Mouse (Mus musculus) myocyte (in vitro differentiated cells): ENCODE results near the gene Cdc27. TPM values are rescaled to one million over a fixed set of nuclear protein-coding genes. Genes with fewer than 3 reads are reported as not detected.
"Not testable (repeated sequence)": the region's sequence is repeated elsewhere in the genome, so short reads cannot be mapped to it uniquely, and the experiment has no call there.

Experiments used
- H3K27me3 ChIP-seq: one replicate; pipeline ENCODE4 v1.6.1; 2011; ENCODE audit not compliant: control insufficient read depth, insufficient read depth, insufficient read length
- H3K36me3 ChIP-seq: one replicate; pipeline ENCODE4 v1.6.1; 2011; ENCODE audit not compliant: control insufficient read depth, insufficient read depth
- H3K4me2 ChIP-seq: one replicate; pipeline ENCODE4 v1.6.1; 2011; ENCODE audit warnings: low read depth, control low read depth
- H3K4me3 ChIP-seq: one replicate; pipeline ENCODE4 v1.5.1; 2011; ENCODE audit warnings: mild to moderate bottlenecking, control low read depth, moderate library complexity
- H3K79me2 ChIP-seq: one replicate; pipeline ENCODE4 v1.6.1; 2011; ENCODE audit not compliant: control insufficient read depth, insufficient read depth
- H3ac ChIP-seq: one replicate; pipeline ENCODE4 v1.6.1; 2011; ENCODE audit not compliant: control insufficient read depth, insufficient read length
- CEBPB ChIP-seq: IDR thresholded peaks from 2 replicates; pipeline ENCODE4 v1.6.1; 2011; ENCODE audit warnings: mild to moderate bottlenecking, moderate library complexity; ENCODE audit not compliant: poor library complexity, insufficient read depth, severe bottlenecking
- E2F4 ChIP-seq: IDR thresholded peaks from one replicate; pipeline ENCODE4 v1.6.1; 2011; ENCODE audit warnings: mild to moderate bottlenecking, control low read depth, moderate library complexity; ENCODE audit not compliant: insufficient read depth
- MAX ChIP-seq: IDR thresholded peaks from one replicate; pipeline ENCODE4 v1.6.1; 2011; ENCODE audit warnings: low read depth, mild to moderate bottlenecking, control low read depth
- MYOD1 ChIP-seq, 3 experiments: IDR thresholded peaks; one replicate each; pipeline ENCODE4 v1.6.1; 2011; ENCODE audit warnings: control low read depth in 2 of 3, low read depth in 2 of 3, mild to moderate bottlenecking in 2 of 3, moderate library complexity in 1 of 3; ENCODE audit not compliant: insufficient read length in 2 of 3, control insufficient read depth in 1 of 3
- MYOG ChIP-seq, 3 experiments: IDR thresholded peaks; one replicate each; pipeline ENCODE4 v1.6.1; 2011; ENCODE audit warnings: control low read depth in 2 of 3, low read depth in 2 of 3, mild to moderate bottlenecking in 2 of 3; ENCODE audit not compliant: insufficient read length in 2 of 3, control insufficient read depth in 1 of 3, insufficient read depth in 1 of 3
- POLR2A ChIP-seq: IDR thresholded peaks from one replicate; pipeline ENCODE4 v1.6.1; 2011; ENCODE audit warnings: low read depth, mild to moderate bottlenecking, control low read depth, moderate library complexity; ENCODE audit not compliant: insufficient read length
- POLR2AphosphoS2 ChIP-seq: IDR thresholded peaks from one replicate; pipeline ENCODE4 v1.6.1; 2011; ENCODE audit warnings: low read depth, control low read depth; ENCODE audit not compliant: insufficient read length
- REST ChIP-seq: IDR thresholded peaks from one replicate; pipeline ENCODE4 v1.6.1; 2011; ENCODE audit warnings: mild to moderate bottlenecking, control low read depth, moderate library complexity; ENCODE audit not compliant: insufficient read depth, insufficient read length
- SRF ChIP-seq: IDR thresholded peaks from one replicate; pipeline ENCODE4 v1.6.1; 2011; ENCODE audit warnings: low read depth; ENCODE audit not compliant: control insufficient read depth, insufficient read length
- TCF12 ChIP-seq: IDR thresholded peaks from one replicate; pipeline ENCODE4 v1.6.1; 2011; ENCODE audit warnings: mild to moderate bottlenecking, control low read depth; ENCODE audit not compliant: poor library complexity, insufficient read depth, severe bottlenecking
- TCF3 ChIP-seq: IDR thresholded peaks from one replicate; pipeline ENCODE4 v1.6.1; 2011; ENCODE audit warnings: low read depth, control low read depth; ENCODE audit not compliant: insufficient read length
- USF1 ChIP-seq: IDR thresholded peaks from one replicate; pipeline ENCODE4 v1.6.1; 2011; ENCODE audit warnings: low read depth, mild to moderate bottlenecking, control low read depth, moderate library complexity
- polyA plus RNA-seq: library from polyadenylated mRNA; unstranded; fragments of >200 nt; fragmentation: generic; extraction: Trizol; gene quantifications from one replicate; pipeline ENCODE4 v1.2.1, GENCODE M21; 2012; ENCODE audit warnings: missing spikeins

Cdc27 gene
- polyA plus RNA-seq, 1 experiment, result 9.2 TPM

- TF ChIP-seq USF1, result no peak
- no peak for TF ChIP-seq MAX
- TF ChIP-seq MYOD1 (IDR thresholded peaks at IDR 0.05; ENCODE audit: control insufficient read depth in 1 of 3, insufficient read length in 2 of 3, low read depth in 2 of 3), result peak; percentile 50 to 91 (median 76)
- peak; percentile 70 for TF ChIP-seq TCF12
- peak; percentile 78 for TF ChIP-seq SRF
- TF ChIP-seq POLR2AphosphoS2, result peak; percentile 63
- TF ChIP-seq POLR2A, result peak; percentile 62
- TF ChIP-seq MYOG (IDR thresholded peaks at IDR 0.05; ENCODE audit: control insufficient read depth in 1 of 3, insufficient read depth in 1 of 3, insufficient read length in 2 of 3, low read depth in 2 of 3), result peak; percentile 58 to 97 (median 86)
- TF ChIP-seq E2F4, result no peak
- no peak for TF ChIP-seq CEBPB
- TF ChIP-seq REST, result no peak
- peak; percentile 55 for TF ChIP-seq TCF3
- Histone ChIP-seq H3K4me3 (peak overlapping the region; percentile 57), H3K27me3 (no peaks in the 10 kb centered on the region), H3K36me3 (peaks cover 8% of the 10 kb centered on the region), H3ac (no peak overlapping the region), H3K79me2 (peaks cover 12% of the 10 kb centered on the region), H3K4me2 (peak overlapping the region; percentile 55)
These were observed 26.6 kb upstream of the Cdc27 start for GRCm38 (mm10) chr11:104576772-104577612.

- Histone ChIP-seq H3K79me2 (no peaks in the 10 kb centered on the region), H3ac (no peak overlapping the region), H3K4me2 (no peak overlapping the region), H3K36me3 (no peaks in the 10 kb centered on the region), H3K27me3 (no peaks in the 10 kb centered on the region), H3K4me3 (no peak overlapping the region)
- TF ChIP-seq CEBPB, result no peak
- TF ChIP-seq MAX, result no peak
- no peak for TF ChIP-seq TCF3
- TF ChIP-seq TCF12, result no peak
- no peak for TF ChIP-seq USF1
- no peak for TF ChIP-seq MYOG (IDR thresholded peaks at IDR 0.05; ENCODE audit: control insufficient read depth in 1 of 3, insufficient read depth in 1 of 3, insufficient read length in 2 of 3, low read depth in 2 of 3)
- no peak for TF ChIP-seq E2F4
- TF ChIP-seq REST, result no peak
- no peak for TF ChIP-seq SRF
- TF ChIP-seq MYOD1 (IDR thresholded peaks at IDR 0.05; ENCODE audit: control insufficient read depth in 1 of 3, insufficient read length in 2 of 3, low read depth in 2 of 3), result no peak
- TF ChIP-seq POLR2A, result no peak
- no peak for TF ChIP-seq POLR2AphosphoS2
These were observed 22.1 kb upstream of the Cdc27 start for GRCm38 (mm10) chr11:104572566-104572965.

- no peak overlapping the region for H3K4me3 ChIP-seq
- no peaks in the 10 kb centered on the region for H3K79me2 ChIP-seq
- H3K27me3 ChIP-seq, result no peaks in the 10 kb centered on the region
- H3ac ChIP-seq, result no peak overlapping the region
- no peak overlapping the region for H3K4me2 ChIP-seq
- TF ChIP-seq MYOD1 (IDR thresholded peaks at IDR 0.05; ENCODE audit: control insufficient read depth in 1 of 3, insufficient read length in 2 of 3, low read depth in 2 of 3) (no peak), REST (no peak), MYOG (IDR thresholded peaks at IDR 0.05; ENCODE audit: control insufficient read depth in 1 of 3, insufficient read depth in 1 of 3, insufficient read length in 2 of 3, low read depth in 2 of 3) (no peak), TCF12 (no peak), MAX (no peak)
- H3K36me3 ChIP-seq, result no peaks in the 10 kb centered on the region
These were observed 21.7 kb upstream of the Cdc27 start for GRCm38 (mm10) chr11:104572091-104572490.

- H3K79me2 ChIP-seq, H3K27me3 ChIP-seq, H3K4me3 ChIP-seq, H3K36me3 ChIP-seq, H3ac ChIP-seq, H3K4me2 ChIP-seq: not testable (repeated sequence)
These were observed 21.0 kb upstream of the Cdc27 start for GRCm38 (mm10) chr11:104571373-104571772.

- H3K4me3 ChIP-seq, H3K79me2 ChIP-seq, H3K36me3 ChIP-seq, H3K4me2 ChIP-seq, H3ac ChIP-seq, H3K27me3 ChIP-seq: not testable (repeated sequence)
These were observed 20.1 kb upstream of the Cdc27 start for GRCm38 (mm10) chr11:104570515-104570914.

- no peak overlapping the region for H3ac ChIP-seq
- H3K36me3 ChIP-seq, result no peaks in the 10 kb centered on the region
- H3K79me2 ChIP-seq, result no peaks in the 10 kb centered on the region
- no peak for TF ChIP-seq MYOD1 (IDR thresholded peaks at IDR 0.05; ENCODE audit: control insufficient read depth in 1 of 3, insufficient read length in 2 of 3, low read depth in 2 of 3)
- TF ChIP-seq TCF3, result no peak
- TF ChIP-seq TCF12, result no peak
- no peak for TF ChIP-seq REST
- TF ChIP-seq E2F4, result no peak
- no peak for TF ChIP-seq USF1
- no peak for TF ChIP-seq CEBPB
- no peak for TF ChIP-seq MYOG (IDR thresholded peaks at IDR 0.05; ENCODE audit: control insufficient read depth in 1 of 3, insufficient read depth in 1 of 3, insufficient read length in 2 of 3, low read depth in 2 of 3)
- TF ChIP-seq POLR2A, result no peak
- H3K4me3 ChIP-seq, result no peak overlapping the region
- H3K27me3 ChIP-seq, result no peaks in the 10 kb centered on the region
- H3K4me2 ChIP-seq, result peak overlapping the region; percentile 59
These were observed 17.9 kb upstream of the Cdc27 start for GRCm38 (mm10) chr11:104568326-104568725.
